Mouse (Mus musculus) intestine, embryonic 16.5 days (tissue): ENCODE results near the gene Tob1. TPM values are rescaled to one million over a fixed set of nuclear protein-coding genes. Genes with fewer than 3 reads are reported as not detected.
A peak's percentile ranks its signal among the peaks of the same experiment; 100 is the strongest.

Experiments used
- ATAC-seq: fragments of 200-750 bp; cut with Nextera tagmentation; 2 replicates; pipeline ENCODE4 v1.8.0; 2017; ENCODE audit warnings: moderate TSS enrichment, moderate library complexity
- H3K27ac ChIP-seq: fragments of 300-500 bp; sonication (generic); 2 replicates; pipeline ENCODE4 v1.5.1; 2014; ENCODE audit warnings: mild to moderate bottlenecking, low read length
- H3K27me3 ChIP-seq: fragments of 300-500 bp; sonication (generic); replicated peaks from 2 replicates; pipeline ENCODE4 v1.6.1; 2014; ENCODE audit warnings: low read length, control low read depth, mixed read lengths; ENCODE audit not compliant: control insufficient read depth, insufficient read depth
- H3K36me3 ChIP-seq: fragments of 300-500 bp; sonication (generic); 2 replicates; pipeline ENCODE4 v1.6.1; 2014; ENCODE audit warnings: low read length, control low read depth; ENCODE audit not compliant: control insufficient read depth, insufficient read depth
- H3K4me1 ChIP-seq: fragments of 300-500 bp; sonication (generic); 2 replicates; pipeline ENCODE4 v1.6.1; 2014; ENCODE audit warnings: low read length, control low read depth, mixed read lengths; ENCODE audit not compliant: control insufficient read depth, insufficient read depth
- H3K4me2 ChIP-seq: fragments of 300-500 bp; sonication (generic); 2 replicates; pipeline ENCODE4 v1.6.1; 2014; ENCODE audit warnings: low read depth, low read length, control low read depth
- H3K4me3 ChIP-seq: fragments of 300-500 bp; sonication (generic); 2 replicates; pipeline ENCODE4 v1.5.1; 2014; ENCODE audit warnings: mild to moderate bottlenecking, low read length
- H3K9ac ChIP-seq: fragments of 300-500 bp; sonication (generic); 2 replicates; pipeline ENCODE4 v1.6.1; 2014; ENCODE audit warnings: low read depth, low read length
- H3K9me3 ChIP-seq: fragments of 300-500 bp; sonication (generic); 2 replicates; pipeline ENCODE4 v1.6.1; 2016; ENCODE audit warnings: low read length, control low read depth; ENCODE audit not compliant: control insufficient read depth
- WGBS: fragments of 180-500 bp; shearing (Covaris S2); extraction: QIAGEN DNeasy Blood & Tissue Kit; methylation state at CpG from one replicate; pipeline ENCODE4 v1.1.7; 2014; 5-methylcytosine and 5-hydroxymethylcytosine counted together
- polyA plus RNA-seq: library from polyadenylated mRNA; unstranded; fragments of >200 nt; fragmentation: Nextera tagmentation; extraction: Ambion mirVana; gene quantifications from 2 replicates; pipeline ENCODE4 v1.2.1, GENCODE M21; 2015

The Tob1 gene
- 39.8 and 50.1 TPM in 2 replicates for polyA plus RNA-seq

DNA sequence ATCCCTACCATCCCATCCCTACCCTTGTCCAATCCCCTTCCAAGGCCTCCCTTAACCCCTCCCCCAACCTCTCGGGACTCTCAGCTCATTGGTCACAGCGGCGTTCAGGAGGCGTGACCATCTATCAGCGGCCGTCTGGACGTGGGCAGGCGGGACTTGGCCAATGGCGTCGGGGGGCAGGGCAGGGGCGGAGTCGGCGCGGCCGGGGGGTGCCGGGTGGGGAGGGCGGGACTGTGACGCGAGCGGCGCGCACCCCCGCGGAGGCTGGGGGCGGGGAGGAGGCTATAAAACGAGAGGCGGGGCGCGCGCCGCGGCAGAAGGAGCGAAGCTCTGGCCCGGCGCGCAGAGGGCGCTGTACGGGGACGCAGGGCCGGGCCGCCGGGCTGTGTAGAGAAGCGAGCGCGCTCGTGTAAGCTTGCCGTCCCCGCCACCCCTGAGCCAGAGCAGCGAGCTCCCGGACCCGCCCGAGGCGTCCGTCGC, at the start of gene Tob1:
Gene Tob1 (plus strand): TSS at position 331 of the 480 bp plus-strand sequence.
- H3K4me2 ChIP-seq = peak within 1 kb of the TSS; percentile 83
- H3K9me3 ChIP-seq = no peaks in the 10 kb centered on the region
- peak within 1 kb of the TSS; percentile 96 for H3K4me3 ChIP-seq
- 0% methylated on average over 48 of the region's 55 CpGs for WGBS
- H3K4me1 ChIP-seq = peaks cover 3% of the 10 kb centered on the region
- no peaks in the 10 kb centered on the region for H3K27me3 ChIP-seq
- peak; percentile 95 for ATAC-seq
- peak within 1 kb of the TSS; percentile 99 for H3K27ac ChIP-seq
- H3K9ac ChIP-seq = peak within 1 kb of the TSS; percentile 98
- peaks cover 7% of the 10 kb centered on the region; the same call in 1 of the 2 replicates for H3K36me3 ChIP-seq

DNA sequence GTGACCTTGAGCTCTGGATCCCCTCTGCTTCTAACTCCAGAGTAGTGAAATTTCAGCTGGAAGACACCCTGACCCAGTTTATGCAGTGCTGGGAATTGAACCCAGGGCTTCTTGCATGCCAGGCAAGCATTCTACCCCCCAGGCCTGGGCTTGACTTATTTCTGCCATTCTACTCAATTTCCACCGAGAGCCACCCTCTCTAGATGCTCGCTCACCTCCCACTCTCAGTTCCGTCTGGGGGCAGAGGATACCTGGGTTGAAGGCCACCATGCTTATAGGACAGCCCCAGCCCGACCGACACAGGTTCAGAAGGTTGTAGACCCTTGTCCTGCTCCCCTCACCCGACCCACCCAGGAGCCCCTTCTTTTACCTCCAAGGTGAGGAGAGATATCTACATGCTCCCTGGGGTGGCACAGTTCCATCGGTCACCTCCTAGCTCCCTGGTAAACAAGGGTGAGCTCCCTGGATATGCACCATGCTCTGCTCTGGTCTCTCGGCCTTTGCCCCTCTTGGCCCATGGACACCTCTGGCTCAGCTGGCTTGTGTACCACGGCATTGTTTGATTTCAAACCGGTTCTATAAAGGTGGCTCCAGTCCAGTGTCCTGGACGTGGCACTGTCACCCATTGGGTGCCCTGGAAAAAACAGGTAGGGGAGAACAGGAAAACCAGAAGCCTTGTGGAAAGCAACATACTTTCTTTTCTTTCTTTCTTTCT, 49.2 kb upstream of the Tob1 start:
- Histone ChIP-seq H3K27me3 (no peaks in the 10 kb centered on the region), H3K9me3 (no peaks in the 10 kb centered on the region), H3K4me1 (peaks cover 37% of the 10 kb centered on the region), H3K4me2 (peak overlapping the region; percentile 38; the same call in 1 of the 2 replicates), H3K36me3 (no peaks in the 10 kb centered on the region), H3K27ac (peak overlapping the region; percentile 95), H3K9ac (peak overlapping the region; percentile 41; the same call in 1 of the 2 replicates), H3K4me3 (no peak overlapping the region)
- ATAC-seq = no peak
- 82% methylated on average over 11 of the region's 11 CpGs for WGBS

DNA sequence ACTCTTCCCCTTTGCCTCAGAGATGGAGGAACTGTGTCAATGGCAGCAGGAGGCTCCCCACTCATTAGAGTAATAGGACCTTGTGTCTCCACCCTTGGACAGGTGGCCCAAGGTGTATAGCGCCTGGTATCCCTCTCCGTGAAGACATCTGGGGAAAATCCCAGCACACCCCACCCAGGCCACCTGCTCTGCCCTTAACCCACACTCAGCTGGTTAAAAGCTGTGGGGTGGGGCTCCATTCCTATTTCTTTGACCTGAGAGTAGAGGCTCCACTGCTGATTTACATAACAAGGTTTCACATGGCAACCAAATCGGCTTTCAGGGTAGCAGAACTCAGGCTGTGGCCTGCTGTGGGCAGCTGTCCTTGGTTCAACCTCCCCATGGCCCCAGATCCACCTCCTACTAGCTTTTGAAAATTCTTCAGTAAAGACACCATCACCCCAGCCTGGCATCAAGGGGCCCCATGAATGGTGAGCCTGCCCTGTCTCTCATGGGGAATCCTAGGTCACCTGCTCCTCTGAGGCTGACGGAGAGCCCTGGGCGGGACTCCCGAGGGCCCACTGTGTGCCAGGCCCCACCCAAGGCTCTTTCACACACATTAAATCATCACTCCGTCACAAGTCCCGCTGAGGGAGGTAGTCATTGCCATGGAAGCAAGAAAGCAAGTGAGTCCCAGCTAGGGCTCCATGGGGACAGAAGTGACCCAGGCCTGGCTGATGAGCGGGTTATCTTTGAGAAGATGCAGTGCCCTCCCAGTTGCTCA, 48.1 kb upstream of the Tob1 start:
- H3K27me3 ChIP-seq = no peaks in the 10 kb centered on the region
- no peaks in the 10 kb centered on the region for H3K9me3 ChIP-seq
- H3K4me1 ChIP-seq = peaks cover 37% of the 10 kb centered on the region
- no peaks in the 10 kb centered on the region for H3K36me3 ChIP-seq
- WGBS = 68% methylated on average over 9 of the region's 9 CpGs
- no peak for ATAC-seq
- H3K4me3 ChIP-seq = no peak overlapping the region
- H3K9ac ChIP-seq = no peak overlapping the region
- no peak overlapping the region for H3K4me2 ChIP-seq
- H3K27ac ChIP-seq = peak overlapping the region; percentile 3; the same call in 1 of the 2 replicates

GRCm38 (mm10) chr11:94165745-94166144, 45.5 kb upstream of the Tob1 start:
- ATAC-seq = no peak
- Histone ChIP-seq H3K4me3 (no peak overlapping the region), H3K36me3 (no peaks in the 10 kb centered on the region), H3K4me2 (no peak overlapping the region), H3K4me1 (peaks cover 14% of the 10 kb centered on the region), H3K9me3 (no peaks in the 10 kb centered on the region), H3K27me3 (no peaks in the 10 kb centered on the region), H3K27ac (no peak overlapping the region), H3K9ac (no peak overlapping the region)
- WGBS = 65% methylated on average over 4 of the region's 4 CpGs

DNA sequence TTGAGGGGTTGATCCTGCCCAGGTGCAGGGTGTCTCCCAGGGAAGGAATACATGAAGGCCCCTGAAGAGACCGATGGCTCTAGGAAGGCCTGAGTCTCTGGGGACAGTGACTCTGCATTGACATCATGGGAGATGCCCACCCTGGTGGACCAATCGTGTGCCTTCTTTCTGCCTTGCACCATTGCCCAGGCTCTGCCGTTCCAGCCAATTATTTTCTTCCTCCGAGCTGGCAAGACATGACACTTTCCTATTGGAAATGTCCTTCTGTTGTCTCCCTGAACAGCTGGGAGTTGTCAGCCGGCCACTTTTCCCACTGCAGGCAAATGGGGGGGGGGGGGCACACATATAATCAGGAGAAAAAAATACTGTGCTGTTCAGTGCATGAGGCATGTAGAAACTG, 43.0 kb upstream of the Tob1 start:
- H3K27ac ChIP-seq = no peak overlapping the region
- H3K9me3 ChIP-seq = no peaks in the 10 kb centered on the region
- no peak overlapping the region for H3K4me3 ChIP-seq
- H3K9ac ChIP-seq = no peak overlapping the region
- no peak for ATAC-seq
- 54% methylated on average over 5 of the region's 5 CpGs for WGBS
- H3K4me1 ChIP-seq = peaks cover 10% of the 10 kb centered on the region
- no peaks in the 10 kb centered on the region for H3K36me3 ChIP-seq
- H3K27me3 ChIP-seq = no peaks in the 10 kb centered on the region
- no peak overlapping the region for H3K4me2 ChIP-seq

DNA sequence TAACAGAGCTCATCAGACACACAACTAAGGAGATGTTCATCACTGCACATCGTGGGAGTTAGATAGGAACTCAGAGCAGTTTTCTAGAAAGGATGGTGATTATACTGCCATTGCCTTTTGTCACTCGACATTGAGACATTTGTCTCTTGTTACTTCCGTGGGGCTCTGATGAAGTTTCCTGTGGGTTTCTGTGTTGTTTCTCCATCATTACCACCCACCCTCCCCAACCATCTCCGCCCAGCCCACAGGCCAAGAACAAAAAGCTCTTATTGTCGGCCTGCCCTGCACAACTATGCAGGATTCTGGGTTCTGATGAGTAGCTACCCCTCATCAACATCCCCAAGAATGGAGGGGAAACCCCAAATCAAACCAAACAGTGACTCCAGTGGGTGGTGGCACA, 41.7 kb upstream of the Tob1 start:
- Histone ChIP-seq H3K36me3 (no peaks in the 10 kb centered on the region), H3K4me3 (no peak overlapping the region), H3K9me3 (no peaks in the 10 kb centered on the region), H3K27ac (no peak overlapping the region), H3K4me2 (no peak overlapping the region), H3K9ac (no peak overlapping the region), H3K27me3 (no peaks in the 10 kb centered on the region), H3K4me1 (peaks cover 15% of the 10 kb centered on the region)
- 71% methylated on average over 5 of the region's 5 CpGs for WGBS
- no peak for ATAC-seq

DNA sequence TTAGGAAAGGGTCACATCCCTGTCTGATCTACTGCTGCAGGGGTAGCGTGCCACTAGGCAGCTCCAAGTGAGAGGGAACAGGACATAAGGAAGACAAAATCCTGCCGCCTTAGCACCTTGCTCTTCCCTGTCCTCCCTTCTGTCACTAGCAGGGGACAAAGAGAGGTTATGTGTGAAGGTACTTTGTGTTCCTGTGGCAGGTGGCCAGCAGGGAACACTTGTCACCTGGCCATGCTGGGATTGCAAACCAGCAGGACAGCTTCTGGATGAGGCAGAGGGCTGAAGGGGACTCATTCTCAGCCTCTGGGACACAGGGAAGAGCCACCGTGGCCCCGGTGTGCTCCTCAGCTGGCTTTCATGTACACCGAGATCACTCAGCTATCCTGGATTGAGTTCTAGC, 39.6 kb upstream of the Tob1 start:
- Histone ChIP-seq H3K4me3 (no peak overlapping the region), H3K9me3 (no peaks in the 10 kb centered on the region), H3K4me2 (no peak overlapping the region), H3K27me3 (no peaks in the 10 kb centered on the region), H3K9ac (peak overlapping the region; percentile 43; the same call in 1 of the 2 replicates), H3K4me1 (peaks cover 24% of the 10 kb centered on the region), H3K27ac (peak overlapping the region; percentile 18; the same call in 1 of the 2 replicates), H3K36me3 (no peaks in the 10 kb centered on the region)
- WGBS = 87% methylated on average over 5 of the region's 5 CpGs
- peak; percentile 27 for ATAC-seq

DNA sequence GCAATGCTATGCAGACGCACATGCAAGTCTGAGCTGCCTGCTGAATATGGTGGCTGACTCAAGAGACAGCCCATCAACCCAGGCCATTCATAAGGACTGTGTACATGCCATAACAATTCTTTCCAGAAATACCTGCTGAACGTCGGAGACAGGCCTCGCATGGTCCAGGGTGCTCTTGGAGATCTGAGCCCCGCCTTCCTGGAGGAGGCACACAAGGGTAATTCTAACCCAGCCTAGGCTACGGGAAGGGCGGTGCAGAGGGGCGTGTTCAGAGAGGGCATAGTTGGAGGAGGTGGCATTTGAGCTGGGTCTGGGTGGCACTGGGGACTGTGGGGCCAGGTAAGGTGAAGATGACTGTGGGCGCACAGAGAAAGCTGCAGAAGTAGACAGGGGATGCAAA, 39.1 kb upstream of the Tob1 start:
- Histone ChIP-seq H3K9me3 (no peaks in the 10 kb centered on the region), H3K27ac (peak overlapping the region; percentile 18; the same call in 1 of the 2 replicates), H3K4me3 (no peak overlapping the region), H3K4me2 (no peak overlapping the region), H3K36me3 (no peaks in the 10 kb centered on the region), H3K27me3 (no peaks in the 10 kb centered on the region), H3K9ac (peak overlapping the region; percentile 43; the same call in 1 of the 2 replicates), H3K4me1 (peaks cover 24% of the 10 kb centered on the region)
- 49% methylated on average over 9 of the region's 9 CpGs for WGBS
- ATAC-seq = peak; percentile 88

DNA sequence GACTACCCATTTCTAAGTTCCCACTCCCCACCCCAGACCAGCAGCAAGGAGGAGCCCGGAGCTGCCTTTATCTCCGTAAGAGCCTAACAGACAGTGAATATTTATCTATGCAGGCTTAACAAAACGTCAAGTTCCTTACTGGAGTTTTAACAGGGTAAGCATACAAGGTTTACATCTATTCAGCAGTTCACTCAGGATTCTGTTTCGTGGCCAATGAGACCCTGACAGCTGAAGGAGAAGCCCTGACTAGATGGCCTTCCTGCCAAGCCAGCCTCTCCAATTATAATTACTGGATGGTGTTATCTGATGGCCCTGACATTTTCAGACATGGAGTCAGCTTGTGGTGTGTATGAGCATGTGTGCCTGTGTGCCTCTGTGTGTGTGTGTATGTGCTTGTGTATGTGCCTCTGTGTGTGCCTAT, 37.5 kb upstream of the Tob1 start:
- Histone ChIP-seq H3K9ac (no peak overlapping the region), H3K4me3 (no peak overlapping the region), H3K9me3 (no peaks in the 10 kb centered on the region), H3K36me3 (no peaks in the 10 kb centered on the region), H3K4me1 (peaks cover 24% of the 10 kb centered on the region), H3K27me3 (no peaks in the 10 kb centered on the region), H3K4me2 (no peak overlapping the region), H3K27ac (no peak overlapping the region)
- ATAC-seq = no peak
- WGBS = 30% methylated on average over 4 of the region's 4 CpGs
